Mouse (Mus musculus): ENCODE results near the gene Phospho1.
A peak's percentile ranks its signal among the peaks of the same experiment; 100 is the strongest.
"Not testable (repeated sequence)": the region's sequence is repeated elsewhere in the genome, so short reads cannot be mapped to it uniquely, and the experiment has no call there.

The Phospho1 gene

GRCm38 (mm10) chr11:95860071-95860490 is 35.8 kb downstream of the Phospho1 start:
- DNase-seq (ENCODE audit: low spot score) = no peak

- no peak for DNase-seq (ENCODE audit: low spot score)
Observed at GRCm38 (mm10) chr11:95861397-95861796, 37.1 kb downstream of the Phospho1 start.

- no peak for DNase-seq (ENCODE audit: low spot score)
Observed at GRCm38 (mm10) chr11:95869442-95869841, 45.1 kb downstream of the Phospho1 start.

- peak; percentile 3 for DNase-seq (ENCODE audit: low spot score)
Observed at GRCm38 (mm10) chr11:95869918-95870470, 45.7 kb downstream of the Phospho1 start.

GRCm38 (mm10) chr11:95875804-95876203 is 51.5 kb downstream of the Phospho1 start:
- DNase-seq (ENCODE audit: low spot score) = no peak

- peak; percentile 45 for DNase-seq (ENCODE audit: low spot score)
Observed at GRCm38 (mm10) chr11:95876296-95876695, 52.0 kb downstream of the Phospho1 start.

- DNase-seq (ENCODE audit: low spot score) = not testable (repeated sequence)
Observed at GRCm38 (mm10) chr11:95879861-95880260, 55.6 kb downstream of the Phospho1 start.

All from spleen, adult 12 weeks (tissue).